ENCODE assay signal across 23 mouse cellular contexts in genomic region chr12:75730458-75730857, GRCm38 (mm10). TPM values are rescaled to one million over a fixed set of nuclear protein-coding genes. Genes with fewer than 3 reads are reported as not detected.
DNase-seq lines count a peak whose midpoint lies in the region; ATAC-seq and TF ChIP-seq lines count a peak whose summit lies in the region.
"Had no signal": no experiment of that assay in that cellular context is flagged by ENCODE, and none has a peak within 500 bp of the region (broad histone marks: within the 10 kb centered on the region; RNA-seq: fewer than 3 reads in every experiment).

No protein-coding gene starts in this region.

- intact Hi-C loops in gastrocnemius, postnatal 36 days (cut with DNase I): no loop called here

- TF ChIP-seq CTCF in kidney, adult 2 months (conservative IDR thresholded peaks at IDR 0.05; ENCODE audit: insufficient read depth, insufficient read length, low read depth, low read length): no peak
- no peak for TF ChIP-seq CTCF in spleen, adult 2 months (IDR thresholded peaks at IDR 0.05; ENCODE audit: extremely low read depth, insufficient read depth, insufficient read length, insufficient replicate concordance)

- H3K27me3 ChIP-seq in kidney, adult 2 months (replicated peaks; ENCODE audit: control insufficient read depth, insufficient read depth, low read length): no peaks in the 10 kb centered on the region
- H3K27me3 ChIP-seq in kidney, embryonic 14.5 days (ENCODE audit: control insufficient read depth, insufficient read depth, low read length): no peaks in the 10 kb centered on the region
- no peaks in the 10 kb centered on the region for H3K27me3 ChIP-seq in spleen, adult 2 months (ENCODE audit: control insufficient read depth, insufficient read depth, low read length)
- H3K27me3 ChIP-seq: forebrain, embryonic 15.5 days; kidney, embryonic 15.5 days; midbrain, embryonic 15.5 days had no signal

- no peak for ATAC-seq in kidney, embryonic 14.5 days (ENCODE audit: low FRiP score, low TSS enrichment)
- ATAC-seq: forebrain, embryonic 15.5 days; inflammation-experienced regulatory T-cells, adult 6 months; lung, postnatal 0 days; midbrain, embryonic 15.5 days had no signal

- H3K9me3 ChIP-seq in kidney, embryonic 14.5 days (ENCODE audit: control insufficient read depth, low read length): no peaks in the 10 kb centered on the region
- H3K9me3 ChIP-seq: forebrain, embryonic 15.5 days; hindbrain, embryonic 13.5 days; kidney, embryonic 15.5 days; limb, embryonic 10.5 days; midbrain, embryonic 15.5 days; neural tube, embryonic 12.5 days had no signal

- no peak overlapping the region for H3K4me3 ChIP-seq in kidney, adult 2 months (ENCODE audit: insufficient read depth, low read depth, low read length)
- no peak overlapping the region for H3K4me3 ChIP-seq in kidney, embryonic 14.5 days (ENCODE audit: low read length)
- H3K4me3 ChIP-seq in spleen, adult 2 months (ENCODE audit: extremely low read depth, insufficient read depth, insufficient read length): no peak overlapping the region
- H3K4me3 ChIP-seq: forebrain, embryonic 15.5 days; hindbrain, embryonic 13.5 days; kidney, embryonic 15.5 days; layer of hippocampus, adult 2 months; limb, embryonic 10.5 days; midbrain, embryonic 15.5 days; neural tube, embryonic 12.5 days had no signal

- WGBS in kidney, adult 2 months: 44% methylated on average over 4 of the region's 4 CpGs
- 75% methylated on average over 4 of the region's 4 CpGs for whole genome bisulfite sequencing in kidney, embryonic 14.5 days
- WGBS in spleen, adult 2 months: 82% methylated on average over 4 of the region's 4 CpGs

- no peak for TF ChIP-seq POLR2A in kidney, adult 2 months (IDR thresholded peaks at IDR 0.05; ENCODE audit: low read depth, low read length)
- no peak for TF ChIP-seq POLR2A in spleen, adult 2 months (IDR thresholded peaks at IDR 0.05; ENCODE audit: low read depth, low read length)

- no peak overlapping the region for H3K9ac ChIP-seq in kidney, embryonic 14.5 days (ENCODE audit: low read depth, low read length)
- H3K9ac ChIP-seq: forebrain, embryonic 15.5 days; hindbrain, embryonic 13.5 days; kidney, embryonic 15.5 days; midbrain, embryonic 15.5 days; neural tube, embryonic 12.5 days had no signal

- H3K36me3 ChIP-seq in kidney, adult 2 months (ENCODE audit: control insufficient read depth, insufficient read depth, low read length): no peaks in the 10 kb centered on the region
- H3K36me3 ChIP-seq in kidney, embryonic 14.5 days (ENCODE audit: control insufficient read depth, insufficient read depth, low read length): no peaks in the 10 kb centered on the region
- H3K36me3 ChIP-seq in spleen, adult 2 months (ENCODE audit: control insufficient read depth, insufficient read depth, low read length): no peaks in the 10 kb centered on the region
- H3K36me3 ChIP-seq: midbrain, embryonic 15.5 days; neural tube, embryonic 12.5 days had no signal

- H3K4me1 ChIP-seq in kidney, adult 2 months (ENCODE audit: control insufficient read depth, insufficient read depth, low read length): peaks cover 6% of the 10 kb centered on the region; the same call in 1 of the 2 replicates
- no peaks in the 10 kb centered on the region; the same call in 1 of the 2 replicates for H3K4me1 ChIP-seq in kidney, embryonic 14.5 days (ENCODE audit: control insufficient read depth, insufficient read depth, low read length)
- peaks cover 6% of the 10 kb centered on the region for H3K4me1 ChIP-seq in spleen, adult 2 months (ENCODE audit: control insufficient read depth, insufficient read depth, insufficient read length)

- DNase-seq in adrenal gland, postnatal 36 days: peak; percentile 36 to 42
- no peak for DNase-seq in adrenal gland, adult 8-10 months
- DNase-seq in gastrocnemius, postnatal 10 days: peak; percentile 21
- no peak for DNase-seq in gastrocnemius, postnatal 36 days
- peak; percentile 60 for DNase-seq in kidney, adult 2 months
- DNase-seq in spleen, adult 2 months (ENCODE audit: low read depth in 1 of 2, low spot score in 2 of 2): no peak
- DNase-seq in spleen, postnatal 4 days (ENCODE audit: low spot score in 2 of 2): no peak
- DNase-seq: cerebellum, postnatal 14 days; gastrocnemius, postnatal 25 days; heart, postnatal 14 days; liver; right cerebral cortex, postnatal 14 days had no signal

- peak overlapping the region; percentile 9 for H3K27ac ChIP-seq in kidney, adult 2 months (ENCODE audit: insufficient read depth, low read depth, low read length)
- no peak overlapping the region for H3K27ac ChIP-seq in kidney, embryonic 14.5 days (ENCODE audit: low read depth, low read length)
- 0 out of 2 replicates have a peak overlapping the region, but pooled peaks have one; percentile 43 for H3K27ac ChIP-seq in spleen, adult 2 months (ENCODE audit: insufficient read depth, low read length)
- H3K27ac ChIP-seq: forebrain, embryonic 15.5 days; hindbrain, embryonic 13.5 days; kidney, embryonic 15.5 days; layer of hippocampus, adult 2 months; limb, embryonic 10.5 days; macrophage; midbrain, embryonic 15.5 days; neural tube, embryonic 12.5 days had no signal

- no peak overlapping the region for H3K4me2 ChIP-seq in kidney, embryonic 14.5 days (replicated peaks; ENCODE audit: low read depth, low read length)
- H3K4me2 ChIP-seq: forebrain, embryonic 15.5 days; hindbrain, embryonic 13.5 days; kidney, embryonic 15.5 days; midbrain, embryonic 15.5 days; neural tube, embryonic 12.5 days had no signal

RNA-seq across cellular contexts. Expression of gene Sgpp1, which starts 5.1 kb away (rescaled TPM):
- 100 to 1,000 TPM; 120 to 197 TPM for total RNA-seq in adrenal gland, postnatal 36 days (2021)
- 100 to 1,000 TPM; 155 to 228 (median 174) TPM for total RNA-seq in adrenal gland, adult 8-10 months (2022)
- total RNA-seq in gastrocnemius, postnatal 10 days (2021): 10 to 100 TPM; 16.6 to 17.2 TPM
- total RNA-seq in gastrocnemius, postnatal 36 days (2021): 10 to 100 TPM; 11.4 to 12.0 TPM
- 77.7 and 78.3 TPM in 2 replicates for polyA plus RNA-seq in kidney, adult 2 months (2012; rRNA removed)
- polyA plus RNA-seq in kidney, embryonic 14.5 days (2014; fragmentation: Nextera tagmentation; extraction: Ambion mirVana): 9.0 and 14.5 TPM in 2 replicates
- polyA plus RNA-seq in spleen, adult 2 months (2012; rRNA removed): 26.0 and 34.9 TPM in 2 replicates

Comparison
In these comparisons a context has a peak if more than half of its experiments do, and no peak if none do; other contexts are left out.
1. DNase-seq: peak in adrenal gland, postnatal 36 days (2 of 2), gastrocnemius, postnatal 10 days (single experiment) and kidney, adult 2 months (single experiment); none in adrenal gland, adult 8-10 months (single experiment), gastrocnemius, postnatal 36 days (0 of 2), spleen, adult 2 months (0 of 2) and spleen, postnatal 4 days (0 of 2).
2. RNA of gene Sgpp1, which starts 5.1 kb away (total RNA-seq): 120 to 197 TPM in adrenal gland, postnatal 36 days and 155 to 228 TPM in adrenal gland, adult 8-10 months; 16.6 to 17.2 TPM in gastrocnemius, postnatal 10 days and 11.4 to 12.0 TPM in gastrocnemius, postnatal 36 days; every median in the first group is over 4 times any median in the second.